28 mouse cellular contexts compared by ENCODE assay signal in genomic region chr4:56673868-56674267, GRCm38 (mm10).
DNase-seq lines count a peak whose midpoint lies in the region; TF ChIP-seq lines count a peak whose summit lies in the region.
"Had no signal": no experiment of that assay in that cellular context is flagged by ENCODE, and none has a peak within 500 bp of the region (broad histone marks: within the 10 kb centered on the region; RNA-seq: fewer than 3 reads in every experiment).

No protein-coding gene starts in this region.

- WGBS in thymus, adult 2 months, result 32% methylated on average over 4 of the region's 4 CpGs

- no peak for TF ChIP-seq POLR2A in thymus, adult 2 months (IDR thresholded peaks at IDR 0.05; ENCODE audit: control insufficient read depth, extremely low read depth, insufficient read depth, low read length, poor library complexity)

- no peaks in the 10 kb centered on the region for H3K36me3 ChIP-seq in thymus, adult 2 months (ENCODE audit: control insufficient read depth, insufficient read depth, low read length)
- H3K36me3 ChIP-seq: heart, embryonic 13.5 days; hindbrain, embryonic 15.5 days; kidney, embryonic 15.5 days; midbrain, embryonic 13.5 days; neural tube, embryonic 15.5 days had no signal

- no peak overlapping the region; the same call in 1 of the 2 replicates for H3K27ac ChIP-seq in thymus, adult 2 months (ENCODE audit: control insufficient read depth, insufficient read depth, low read length)
- H3K27ac ChIP-seq: forebrain, embryonic 13.5 days; gastrocnemius, adult 2 months; heart, adult 2 months; heart, embryonic 13.5 days; hindbrain, embryonic 15.5 days; kidney, embryonic 15.5 days; liver, embryonic 14.5 days; macrophage; midbrain, embryonic 13.5 days; neural tube, embryonic 15.5 days had no signal

- peaks cover 6% of the 10 kb centered on the region for H3K4me1 ChIP-seq in thymus, adult 2 months (replicated peaks; ENCODE audit: control insufficient read depth, insufficient read depth, low read length)
- H3K4me1 ChIP-seq: forebrain, embryonic 13.5 days; heart, embryonic 13.5 days; hindbrain, embryonic 15.5 days; kidney, embryonic 15.5 days; midbrain, embryonic 13.5 days; neural tube, embryonic 15.5 days had no signal

- DNase-seq in 416B (ENCODE audit: low read depth), result peak; percentile 8
- DNase-seq in adrenal gland, postnatal 10 days, result peak; percentile 45
- peak; percentile 44 for DNase-seq in thymus, adult 2 months
- DNase-seq in thymus, postnatal 36 days, result peak; percentile 18 to 51
- DNase-seq in cerebellum, postnatal 14 days, result no peak
- DNase-seq in layer of hippocampus, adult 9-11 months, result no peak
- DNase-seq in testis, postnatal 10 days (ENCODE audit: low spot score), result no peak
- DNase-seq: cerebellum, adult 8-10 months; cerebellum, postnatal 36 days; gastrocnemius, adult 2 months; gastrocnemius, postnatal 36 days; heart, adult 2 months; heart, postnatal 10 days; kidney, adult 11 months; kidney, postnatal 4 days; liver; lung, adult 2 months; lung, postnatal 10 days; retina, postnatal 1 day; right cerebral cortex, postnatal 14 days had no signal

- no peak overlapping the region for H3K4me3 ChIP-seq in thymus, adult 2 months (ENCODE audit: control insufficient read depth, insufficient read depth, low read length)
- H3K4me3 ChIP-seq: forebrain, embryonic 13.5 days; gastrocnemius, adult 2 months; heart, adult 2 months; heart, embryonic 13.5 days; hindbrain, embryonic 15.5 days; kidney, embryonic 15.5 days; midbrain, embryonic 13.5 days; neural tube, embryonic 15.5 days had no signal

- no peaks in the 10 kb centered on the region for H3K27me3 ChIP-seq in thymus, adult 2 months (ENCODE audit: control insufficient read depth, insufficient read depth, low read length)
- H3K27me3 ChIP-seq: forebrain, embryonic 13.5 days; heart, embryonic 13.5 days; hindbrain, embryonic 15.5 days; kidney, embryonic 15.5 days; midbrain, embryonic 13.5 days; neural tube, embryonic 15.5 days had no signal

- TF ChIP-seq CTCF in thymus, adult 2 months (IDR thresholded peaks at IDR 0.05; ENCODE audit: borderline replicate concordance, control insufficient read depth, extremely low read depth, insufficient read depth, low read length, poor library complexity), result no peak

Comparison
In these comparisons a context has a peak if more than half of its experiments do, and no peak if none do; other contexts are left out.
1. DNase-seq: peak in 416B (single experiment), adrenal gland, postnatal 10 days (single experiment), thymus, adult 2 months (single experiment) and thymus, postnatal 36 days (2 of 2); none in cerebellum, postnatal 14 days (0 of 2), layer of hippocampus, adult 9-11 months (single experiment) and testis, postnatal 10 days (single experiment).